Mouse (Mus musculus): ENCODE data around the gene Gbp6. TPM values are rescaled to one million over a fixed set of nuclear protein-coding genes. Genes with fewer than 3 reads are reported as not detected.
"Not testable (repeated sequence)": the region's sequence is repeated elsewhere in the genome, so short reads cannot be mapped to it uniquely, and the experiment has no call there.

The Gbp6 gene
- polyA plus RNA-seq, 1 experiment from 2014 or later, result 0.46 TPM

DNA sequence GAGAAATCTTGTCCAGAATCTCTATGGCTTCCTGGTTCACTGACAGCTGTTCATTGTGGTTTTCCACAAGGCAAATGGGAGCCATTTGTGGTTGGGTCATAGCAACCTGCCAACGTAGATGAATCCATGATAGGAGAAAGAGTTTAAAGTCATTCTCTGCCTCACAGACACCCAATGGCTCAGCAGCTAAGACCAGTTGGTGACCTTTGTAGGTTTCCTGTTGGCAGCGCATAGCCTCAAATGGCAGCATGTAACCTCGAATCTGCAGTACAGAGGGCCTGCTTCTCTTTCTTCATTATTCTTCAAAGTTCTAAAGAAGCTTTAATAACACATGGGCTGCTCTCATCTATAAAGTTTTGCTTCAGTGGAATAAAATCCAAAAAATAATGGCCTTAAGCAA lies 2.6 kb downstream of the Gbp6 start:
- 38% methylated on average over 3 of the region's 3 CpGs for WGBS (ENCODE audit: insufficient replicate concordance)
- H3K27ac ChIP-seq; H3K4me2 ChIP-seq; H3K4me1 ChIP-seq; H3K4me3 ChIP-seq; H3K9me3 ChIP-seq (replicated peaks); H3K27me3 ChIP-seq (replicated peaks); H3K36me3 ChIP-seq; H3K9ac ChIP-seq; ATAC-seq: not testable (repeated sequence)

DNA sequence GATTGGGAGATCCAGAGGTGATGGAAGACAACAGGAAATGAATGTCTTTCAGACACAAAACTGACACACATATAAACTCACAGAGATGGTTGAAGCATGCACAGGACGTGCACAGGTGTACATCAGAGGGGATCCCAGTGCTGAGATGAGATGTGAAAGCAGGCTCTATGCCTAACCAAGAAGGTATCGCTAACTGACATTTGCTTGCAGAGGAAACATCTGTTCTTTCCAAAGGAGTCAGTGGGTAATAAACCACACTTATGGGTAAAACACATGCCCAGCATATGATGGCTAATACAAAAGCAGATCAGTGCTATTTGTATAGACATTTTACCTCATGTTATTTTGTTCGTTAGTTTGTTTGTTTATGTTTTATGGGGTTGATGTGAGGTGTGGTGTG lies 32.8 kb downstream of the Gbp6 start:
- H3K9me3 ChIP-seq (replicated peaks); H3K27me3 ChIP-seq (replicated peaks); H3K4me3 ChIP-seq; H3K4me2 ChIP-seq; H3K36me3 ChIP-seq; H3K4me1 ChIP-seq; H3K9ac ChIP-seq; H3K27ac ChIP-seq; ATAC-seq: not testable (repeated sequence)
- 67% methylated on average over 1 of the region's 3 CpGs for WGBS (ENCODE audit: insufficient replicate concordance)

DNA sequence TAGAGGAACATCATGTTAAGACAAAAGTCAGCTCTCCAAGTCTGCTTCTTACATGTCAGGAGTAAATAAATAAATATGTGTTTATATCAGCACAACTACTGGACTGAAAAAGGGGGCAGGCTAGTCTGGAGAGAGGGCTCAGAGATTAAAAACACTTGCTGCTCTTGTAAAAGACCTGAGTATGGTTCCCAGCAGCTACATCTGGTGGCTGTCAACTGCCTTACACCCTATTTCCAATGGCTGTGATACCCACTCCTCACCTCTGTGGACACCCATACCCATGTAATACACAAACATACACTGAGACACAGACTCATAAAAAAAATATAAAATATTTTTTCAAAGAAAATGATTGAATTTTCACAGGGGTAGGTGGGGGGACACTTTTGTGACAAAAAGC lies 41.0 kb downstream of the Gbp6 start:
- Histone ChIP-seq H3K36me3 (no peaks in the 10 kb centered on the region), H3K27me3 (replicated peaks) (no peaks in the 10 kb centered on the region), H3K9ac (no peak overlapping the region), H3K4me1 (no peaks in the 10 kb centered on the region), H3K9me3 (replicated peaks) (no peaks in the 10 kb centered on the region), H3K4me3 (no peak overlapping the region), H3K4me2 (no peak overlapping the region), H3K27ac (no peak overlapping the region)
- ATAC-seq, result no peak

DNA sequence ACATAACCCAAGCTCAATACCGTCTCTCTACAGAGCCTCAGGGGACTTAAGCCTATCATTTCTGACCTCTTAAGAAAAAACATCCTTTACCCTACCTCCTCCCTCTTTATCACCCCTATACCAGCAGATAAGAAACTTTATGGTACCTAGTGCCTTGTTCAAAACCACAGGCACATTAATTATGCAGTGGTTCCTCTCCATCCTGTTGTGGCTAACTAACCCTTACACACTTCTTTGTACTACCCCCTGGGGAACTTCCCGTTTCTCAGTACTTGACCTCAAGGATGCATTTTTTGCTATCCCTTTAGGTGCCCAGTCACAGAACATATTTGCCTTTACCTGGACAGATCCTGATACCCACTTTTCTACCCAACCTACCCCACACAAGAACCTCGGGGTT lies 48.8 kb downstream of the Gbp6 start:
- not testable (repeated sequence) for H3K27ac ChIP-seq; ATAC-seq; H3K27me3 ChIP-seq (replicated peaks); H3K4me2 ChIP-seq; H3K36me3 ChIP-seq; H3K4me3 ChIP-seq; H3K9ac ChIP-seq; H3K9me3 ChIP-seq (replicated peaks); H3K4me1 ChIP-seq
- WGBS (ENCODE audit: insufficient replicate concordance), result 42% methylated on average over 3 of the region's 3 CpGs

DNA sequence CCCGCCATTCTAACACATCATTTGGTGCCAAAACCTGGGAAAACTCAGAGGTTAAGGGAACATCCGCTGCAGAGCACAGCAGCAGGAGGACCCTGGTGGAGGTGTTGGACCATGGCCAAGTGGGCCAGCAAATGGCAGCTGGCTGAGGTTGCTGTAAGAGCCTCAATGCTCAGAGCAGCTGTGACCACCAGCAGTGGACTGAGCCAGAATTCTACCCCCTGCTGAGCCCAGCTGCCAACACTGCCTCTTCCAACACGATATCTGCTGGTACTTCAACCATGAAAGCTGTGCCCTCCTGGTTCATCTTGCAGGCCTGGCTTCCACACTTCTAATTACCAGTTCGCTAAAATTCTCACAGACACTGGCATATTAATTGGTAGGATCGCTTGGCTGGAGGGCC lies 52.5 kb downstream of the Gbp6 start:
- not testable (repeated sequence) for H3K36me3 ChIP-seq; H3K4me2 ChIP-seq; H3K27ac ChIP-seq; H3K4me1 ChIP-seq; H3K9me3 ChIP-seq (replicated peaks); H3K9ac ChIP-seq; ATAC-seq; H3K27me3 ChIP-seq (replicated peaks); H3K4me3 ChIP-seq
- WGBS (ENCODE audit: insufficient replicate concordance), result 61% methylated on average over 5 of the region's 5 CpGs

DNA sequence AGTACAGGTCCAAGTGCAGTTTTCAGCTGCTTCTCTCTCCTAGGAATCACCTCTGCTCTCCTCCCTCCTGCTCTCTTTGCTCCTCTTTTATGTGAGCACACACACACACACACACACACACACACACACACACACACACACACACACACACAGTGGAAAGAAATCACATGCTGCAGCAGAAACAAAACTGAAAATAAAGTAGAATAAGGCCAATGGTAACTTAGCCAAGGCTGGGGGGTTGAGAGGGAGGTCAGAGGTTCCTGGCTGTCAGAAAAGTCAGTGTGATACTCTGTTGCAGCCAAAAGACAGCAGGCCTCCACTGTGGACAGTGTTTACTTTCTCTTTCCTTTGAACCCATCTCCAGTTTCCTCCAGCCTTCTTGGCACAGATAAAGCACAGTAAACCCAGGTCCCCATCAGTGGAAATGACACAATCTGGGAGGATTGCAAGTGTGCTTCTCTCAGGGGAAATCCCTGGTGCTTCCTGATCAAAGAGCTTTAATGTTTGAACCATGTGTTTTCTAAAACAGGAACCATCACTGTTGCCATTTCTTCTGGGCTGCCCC lies 53.9 kb downstream of the Gbp6 start, which contains the start of gene Gbp10:
TSS of gene Gbp10 (minus strand) at position 51 of the 565 bp plus-strand sequence.
- not testable (repeated sequence) for H3K4me3 ChIP-seq; H3K27me3 ChIP-seq (replicated peaks); H3K4me1 ChIP-seq; H3K9me3 ChIP-seq (replicated peaks); H3K27ac ChIP-seq; H3K4me2 ChIP-seq; H3K36me3 ChIP-seq; H3K9ac ChIP-seq
- peak; percentile 51 for ATAC-seq

DNA sequence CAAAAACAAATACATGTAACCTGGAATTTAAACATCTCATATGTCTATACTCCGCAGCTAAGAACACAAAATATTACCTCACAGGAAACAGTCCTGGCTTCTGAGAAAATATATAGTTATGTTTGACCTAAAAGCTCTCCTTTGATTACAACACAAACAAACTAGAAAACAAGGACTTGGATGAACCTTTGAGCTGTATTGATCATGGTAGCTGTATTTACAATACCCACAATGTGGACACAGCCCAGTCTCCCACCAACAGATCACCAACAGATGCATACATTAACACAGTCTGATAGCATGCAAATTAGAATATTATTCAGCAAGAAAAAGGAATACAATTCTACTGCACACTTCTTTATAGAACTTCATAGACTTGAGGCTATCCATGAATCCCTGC lies 55.1 kb downstream of the Gbp6 start:
- H3K27ac ChIP-seq; H3K4me1 ChIP-seq; H3K4me2 ChIP-seq; H3K4me3 ChIP-seq; H3K36me3 ChIP-seq; H3K9ac ChIP-seq; H3K27me3 ChIP-seq (replicated peaks); H3K9me3 ChIP-seq (replicated peaks); ATAC-seq: not testable (repeated sequence)
- 74% methylated on average over 1 of the region's 1 CpGs for WGBS (ENCODE audit: insufficient replicate concordance)

DNA sequence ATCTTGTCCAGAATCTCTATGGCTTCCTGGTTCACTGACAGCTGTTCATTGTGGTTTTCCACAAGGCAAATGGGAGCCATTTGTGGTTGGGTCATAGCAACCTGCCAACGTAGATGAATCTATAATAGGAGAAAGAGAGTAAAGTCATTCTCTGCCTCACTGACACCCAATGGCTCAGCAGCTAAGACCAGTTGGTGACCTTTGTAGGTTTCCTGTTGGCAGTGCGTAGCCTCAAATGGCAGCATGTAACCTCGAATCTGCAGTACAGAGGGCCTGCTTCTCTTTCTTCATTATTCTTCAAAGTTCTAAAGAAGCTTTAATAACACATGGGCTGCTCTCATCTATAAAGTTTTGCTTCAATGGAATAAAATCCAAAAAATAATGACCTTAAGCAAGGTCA lies 57.5 kb downstream of the Gbp6 start:
- H3K4me3 ChIP-seq; H3K36me3 ChIP-seq; H3K4me2 ChIP-seq; H3K27ac ChIP-seq; H3K27me3 ChIP-seq (replicated peaks); ATAC-seq; H3K9me3 ChIP-seq (replicated peaks); H3K4me1 ChIP-seq; H3K9ac ChIP-seq: not testable (repeated sequence)
- 27% methylated on average over 3 of the region's 3 CpGs for WGBS (ENCODE audit: insufficient replicate concordance)

Other genes with a start within 250 kb of the Gbp6 start
- 0.99 and 1.0 TPM in 2 replicates for gene Gbp9, start 154.2 kb downstream of the Gbp6 start, polyA plus RNA-seq (2016; fragmentation: Nextera tagmentation; extraction: Ambion mirVana)
- 1.1 and 1.2 TPM in 2 replicates for gene Gbp8, start 154.2 kb downstream of the Gbp6 start, polyA plus RNA-seq (2016; fragmentation: Nextera tagmentation; extraction: Ambion mirVana)
- gene Gbp4, start 154.1 kb downstream of the Gbp6 start, polyA plus RNA-seq (2016; fragmentation: Nextera tagmentation; extraction: Ambion mirVana), result 1.3 and 1.8 TPM in 2 replicates
- gene Gbp10, start 54.2 kb downstream of the Gbp6 start, polyA plus RNA-seq (2016; fragmentation: Nextera tagmentation; extraction: Ambion mirVana), result 0.06 TPM in 1 of 2 replicates, not detected in the other
- not detected in 2 replicates for gene Gm43302, start within 50 bp of the Gbp6 start, polyA plus RNA-seq (2016; fragmentation: Nextera tagmentation; extraction: Ambion mirVana)
- 7.5 and 7.8 TPM in 2 replicates for gene Lrrc8b, start 122.1 kb upstream of the Gbp6 start, polyA plus RNA-seq (2016; fragmentation: Nextera tagmentation; extraction: Ambion mirVana)
- gene Lrrc8c, start 225.7 kb upstream of the Gbp6 start, polyA plus RNA-seq (2016; fragmentation: Nextera tagmentation; extraction: Ambion mirVana), result 23.0 and 23.9 TPM in 2 replicates

Data from liver, embryonic 12.5 days (tissue).